Mouse (Mus musculus) C2C12 (cell line): ENCODE results near the gene Patl2. TPM values are rescaled to one million over a fixed set of nuclear protein-coding genes. Genes with fewer than 3 reads are reported as not detected.

ENCODE experiments used
- H3K27me3 ChIP-seq: one replicate; pipeline ENCODE4 v1.6.1; 2011; ENCODE audit not compliant: control insufficient read depth, insufficient read depth, insufficient read length
- H3K36me3 ChIP-seq: one replicate; pipeline ENCODE4 v1.6.1; 2011; ENCODE audit not compliant: control insufficient read depth, insufficient read depth
- H3K4me3 ChIP-seq: one replicate; pipeline ENCODE4 v1.5.1; 2011; ENCODE audit warnings: mild to moderate bottlenecking, control low read depth; ENCODE audit not compliant: poor library complexity, insufficient read depth, severe bottlenecking
- H3K79me2 ChIP-seq: one replicate; pipeline ENCODE4 v1.6.1; 2011; ENCODE audit not compliant: control insufficient read depth, insufficient read depth
- H3K79me3 ChIP-seq: one replicate; pipeline ENCODE4 v1.6.1; 2011; ENCODE audit warnings: low read depth, control low read depth
- H3ac ChIP-seq: one replicate; pipeline ENCODE3; 2011; ENCODE audit warnings: low read depth; ENCODE audit not compliant: control insufficient read depth, insufficient read length
- CEBPB ChIP-seq: IDR thresholded peaks from one replicate; pipeline ENCODE4 v1.6.1; 2011; ENCODE audit warnings: low read depth, mild to moderate bottlenecking, control low read depth, moderate library complexity
- CTCF ChIP-seq: IDR thresholded peaks from one replicate; pipeline ENCODE4 v1.5.1; 2011; ENCODE audit not compliant: control insufficient read depth, insufficient read depth, insufficient read length
- FOSL1 ChIP-seq: IDR thresholded peaks from one replicate; pipeline ENCODE4 v1.8.0; 2011; ENCODE audit warnings: mild to moderate bottlenecking, low read length; ENCODE audit not compliant: poor library complexity, insufficient read depth, severe bottlenecking
- MAX ChIP-seq: IDR thresholded peaks from one replicate; pipeline ENCODE4 v1.6.1; 2011; ENCODE audit warnings: mild to moderate bottlenecking, control low read depth
- MYOD1 ChIP-seq: IDR thresholded peaks from one replicate; pipeline ENCODE4 v1.6.1; 2011; ENCODE audit warnings: low read depth; ENCODE audit not compliant: control insufficient read depth, insufficient read length
- MYOG ChIP-seq: IDR thresholded peaks from one replicate; pipeline ENCODE4 v1.6.1; 2011; ENCODE audit not compliant: control insufficient read depth, insufficient read length; ENCODE audit errors: extremely low read depth
- USF1 ChIP-seq: IDR thresholded peaks from one replicate; pipeline ENCODE4 v1.6.1; 2011; ENCODE audit warnings: low read depth, mild to moderate bottlenecking, control low read depth, moderate library complexity
- polyA plus RNA-seq: library from polyadenylated mRNA; unstranded; fragments of >200 nt; fragmentation: generic; extraction: Trizol; gene quantifications from one replicate; pipeline ENCODE4 v1.2.1, GENCODE M21; 2012; ENCODE audit warnings: missing spikeins

Gene Patl2
- polyA plus RNA-seq, 1 experiment, result not detected

- Histone ChIP-seq H3K4me3 (no peak overlapping the region), H3K27me3 (no peaks in the 10 kb centered on the region)
These were observed 29.8 kb downstream of the Patl2 start for GRCm38 (mm10) chr2:122156051-122156700.

GRCm38 (mm10) chr2:122155292-122155691 is 30.7 kb downstream of the Patl2 start:
- no peak for TF ChIP-seq USF1
- no peak for TF ChIP-seq MAX
- TF ChIP-seq MYOG, result no peak
- TF ChIP-seq CEBPB, result no peak
- TF ChIP-seq MYOD1, result no peak
- TF ChIP-seq FOSL1, result no peak
- TF ChIP-seq CTCF, result no peak
- Histone ChIP-seq H3K4me3 (no peak overlapping the region), H3K36me3 (peaks cover 47% of the 10 kb centered on the region), H3ac (no peak overlapping the region), H3K79me3 (peaks cover 15% of the 10 kb centered on the region), H3K79me2 (peaks cover 22% of the 10 kb centered on the region), H3K27me3 (no peaks in the 10 kb centered on the region)

More at GRCm38 (mm10) chr2:122156051-122156700, 29.8 kb downstream of the Patl2 start:
- Histone ChIP-seq H3ac (no peak overlapping the region), H3K79me2 (peaks cover 14% of the 10 kb centered on the region), H3K36me3 (peaks cover 38% of the 10 kb centered on the region), H3K79me3 (peaks cover 6% of the 10 kb centered on the region)
- TF ChIP-seq MYOD1 (no peak), FOSL1 (no peak), USF1 (no peak), MYOG (no peak), CTCF (no peak), CEBPB (no peak), MAX (no peak)

- H3ac ChIP-seq, result no peak overlapping the region
- H3K36me3 ChIP-seq, result peaks cover 54% of the 10 kb centered on the region
These were observed 31.5 kb downstream of the Patl2 start for GRCm38 (mm10) chr2:122154479-122154878.

GRCm38 (mm10) chr2:122153681-122154365 is 32.2 kb downstream of the Patl2 start:
- peaks cover 54% of the 10 kb centered on the region for H3K36me3 ChIP-seq
- TF ChIP-seq CTCF (no peak), MAX (no peak), CEBPB (no peak), MYOD1 (no peak), MYOG (no peak), USF1 (no peak), FOSL1 (no peak)
- H3K27me3 ChIP-seq, result no peaks in the 10 kb centered on the region
- no peak overlapping the region for H3ac ChIP-seq
- no peak overlapping the region for H3K4me3 ChIP-seq
- H3K79me2 ChIP-seq, result peaks cover 37% of the 10 kb centered on the region
- peaks cover 30% of the 10 kb centered on the region for H3K79me3 ChIP-seq

More at GRCm38 (mm10) chr2:122154479-122154878, 31.5 kb downstream of the Patl2 start:
- Histone ChIP-seq H3K79me3 (peaks cover 23% of the 10 kb centered on the region), H3K79me2 (peaks cover 31% of the 10 kb centered on the region), H3K4me3 (no peak overlapping the region), H3K27me3 (no peaks in the 10 kb centered on the region)
- TF ChIP-seq FOSL1, result no peak
- TF ChIP-seq CEBPB, result no peak
- no peak for TF ChIP-seq MYOG
- TF ChIP-seq USF1, result no peak
- no peak for TF ChIP-seq MYOD1
- TF ChIP-seq CTCF, result no peak
- no peak for TF ChIP-seq MAX

GRCm38 (mm10) chr2:122152850-122153249 is 33.1 kb downstream of the Patl2 start:
- no peak for TF ChIP-seq MAX
- TF ChIP-seq MYOG, result no peak
- no peak for TF ChIP-seq MYOD1
- TF ChIP-seq CTCF, result no peak
- TF ChIP-seq USF1, result no peak
- TF ChIP-seq FOSL1, result no peak
- TF ChIP-seq CEBPB, result no peak
- Histone ChIP-seq H3ac (no peak overlapping the region), H3K79me3 (peaks cover 38% of the 10 kb centered on the region), H3K27me3 (no peaks in the 10 kb centered on the region), H3K36me3 (peaks cover 54% of the 10 kb centered on the region), H3K4me3 (no peak overlapping the region), H3K79me2 (peaks cover 47% of the 10 kb centered on the region)
